8 mouse cellular contexts compared by ENCODE assay signal in the genomic region with DNA sequence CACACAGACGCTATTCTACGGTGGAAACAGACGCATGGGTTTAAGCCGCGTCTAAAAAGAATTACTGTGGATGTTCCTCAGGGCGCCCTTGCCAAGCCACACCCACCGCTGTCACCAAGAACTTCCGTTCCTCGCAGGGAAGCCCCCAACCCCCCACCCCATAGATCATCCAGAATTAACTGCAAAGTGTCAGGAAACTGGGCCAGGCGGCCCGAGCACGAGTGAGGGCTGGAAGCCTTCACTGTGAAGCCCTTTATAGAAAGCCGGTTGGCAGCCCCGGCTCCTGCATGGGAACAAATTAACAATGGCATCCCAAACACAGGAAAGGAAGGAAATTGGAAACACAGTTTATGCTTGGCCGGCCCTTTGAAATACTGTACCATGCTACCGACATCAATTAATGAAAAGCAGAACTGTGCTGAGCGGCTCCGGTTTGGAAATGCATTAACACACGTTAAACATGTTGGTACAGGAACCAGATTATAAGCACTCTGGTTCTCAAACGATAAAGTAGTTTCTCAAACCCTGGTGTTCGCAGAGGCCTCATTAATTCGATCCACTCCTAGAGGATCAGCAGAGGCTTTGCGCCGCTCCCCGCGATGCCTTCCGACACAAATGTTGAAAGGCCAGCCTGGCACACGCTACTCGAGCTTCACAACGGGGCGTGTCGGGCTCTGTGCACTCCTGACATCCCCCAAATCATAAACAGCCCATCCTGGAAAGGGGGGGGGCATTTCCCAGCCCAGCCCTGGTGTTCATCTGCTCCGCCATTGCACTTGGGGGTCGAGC. TPM values are rescaled to one million over a fixed set of nuclear protein-coding genes. Genes with fewer than 3 reads are reported as not detected.
A peak's percentile ranks its signal among the peaks of the same experiment; 100 is the strongest.
DNase-seq lines count a peak whose midpoint lies in the region; ATAC-seq and TF ChIP-seq lines count a peak whose summit lies in the region.

No protein-coding gene starts in this region.

- 30% methylated on average over 34 of the region's 34 CpGs for WGBS in kidney, adult 2 months
- under 1% methylated on average over 34 of the region's 34 CpGs for WGBS in forebrain, embryonic 13.5 days
- 8% methylated on average over 34 of the region's 34 CpGs for WGBS in lung, embryonic 15.5 days
- WGBS in olfactory bulb, adult 2 months = 17% methylated on average over 34 of the region's 34 CpGs

- H3K4me3 ChIP-seq in kidney, adult 2 months (ENCODE audit: insufficient read depth, low read depth, low read length) = no peak overlapping the region
- peak overlapping the region; percentile 26 for H3K4me3 ChIP-seq in forebrain, embryonic 13.5 days
- peak overlapping the region; percentile 12; the same call in 1 of the 2 replicates for H3K4me3 ChIP-seq in lung, embryonic 15.5 days
- no peak overlapping the region for H3K4me3 ChIP-seq in olfactory bulb, adult 2 months (ENCODE audit: insufficient read depth, low read depth, low read length)

- H3K27me3 ChIP-seq in kidney, adult 2 months (replicated peaks; ENCODE audit: control insufficient read depth, insufficient read depth, low read length) = no peaks in the 10 kb centered on the region
- H3K27me3 ChIP-seq in forebrain, embryonic 13.5 days = peaks cover 50% of the 10 kb centered on the region
- peaks cover 24% of the 10 kb centered on the region for H3K27me3 ChIP-seq in lung, embryonic 15.5 days

- TF ChIP-seq POLR2A in kidney, adult 2 months (IDR thresholded peaks at IDR 0.05; ENCODE audit: low read depth, low read length) = no peak
- no peak for TF ChIP-seq POLR2A in olfactory bulb, adult 2 months (IDR thresholded peaks at IDR 0.05; ENCODE audit: insufficient read depth, low read depth, low read length)

- ATAC-seq in forebrain, embryonic 13.5 days = peak; percentile 69
- ATAC-seq in lung, embryonic 15.5 days (ENCODE audit: borderline replicate concordance, extremely low read depth, low FRiP score, low TSS enrichment) = peak; percentile 73; the same call in 1 of the 2 replicates

- H3K27ac ChIP-seq in kidney, adult 2 months (ENCODE audit: insufficient read depth, low read depth, low read length) = no peak overlapping the region
- peak overlapping the region; percentile 58 for H3K27ac ChIP-seq in forebrain, embryonic 13.5 days
- peak overlapping the region; percentile 16 for H3K27ac ChIP-seq in lung, embryonic 15.5 days
- H3K27ac ChIP-seq in olfactory bulb, adult 2 months (ENCODE audit: insufficient read depth, low read depth, low read length) = peak overlapping the region; percentile 46; the same call in 1 of the 2 replicates

- peaks cover 25% of the 10 kb centered on the region for H3K4me1 ChIP-seq in kidney, adult 2 months (ENCODE audit: control insufficient read depth, insufficient read depth, low read length)
- H3K4me1 ChIP-seq in forebrain, embryonic 13.5 days = peaks cover 60% of the 10 kb centered on the region
- H3K4me1 ChIP-seq in lung, embryonic 15.5 days = peaks cover 55% of the 10 kb centered on the region
- peaks cover 15% of the 10 kb centered on the region for H3K4me1 ChIP-seq in olfactory bulb, adult 2 months (ENCODE audit: control insufficient read depth, insufficient read depth, low read length)

- H3K36me3 ChIP-seq in kidney, adult 2 months (ENCODE audit: control insufficient read depth, insufficient read depth, low read length) = no peaks in the 10 kb centered on the region
- no peaks in the 10 kb centered on the region for H3K36me3 ChIP-seq in forebrain, embryonic 13.5 days (ENCODE audit: poor library complexity, severe bottlenecking)
- no peaks in the 10 kb centered on the region for H3K36me3 ChIP-seq in lung, embryonic 15.5 days

- peak overlapping the region; percentile 23; the same call in 1 of the 2 replicates for H3K9ac ChIP-seq in forebrain, embryonic 13.5 days
- H3K9ac ChIP-seq in lung, embryonic 15.5 days = no peak overlapping the region

- peak; percentile 64 for DNase-seq in kidney, adult 2 months
- no peak for DNase-seq in kidney, adult 9 months
- DNase-seq in induced T-regulatory cell, adult 2 months (ENCODE audit: low read depth) = peak; percentile 43
- DNase-seq in spleen, postnatal 14 days (ENCODE audit: low spot score in 2 of 2) = no peak
- no peak for DNase-seq in spleen, postnatal 4 days (ENCODE audit: low spot score in 2 of 2)

- no peaks in the 10 kb centered on the region for H3K9me3 ChIP-seq in forebrain, embryonic 13.5 days (replicated peaks)
- no peaks in the 10 kb centered on the region for H3K9me3 ChIP-seq in lung, embryonic 15.5 days

- TF ChIP-seq CTCF in kidney, adult 2 months (conservative IDR thresholded peaks at IDR 0.05; ENCODE audit: insufficient read depth, insufficient read length, low read depth, low read length) = no peak
- TF ChIP-seq CTCF in olfactory bulb, adult 2 months (IDR thresholded peaks at IDR 0.05; ENCODE audit: insufficient read depth, low read depth, low read length) = no peak

- peak overlapping the region; percentile 59 for H3K4me2 ChIP-seq in forebrain, embryonic 13.5 days
- peak overlapping the region; percentile 52 for H3K4me2 ChIP-seq in lung, embryonic 15.5 days

RNA-seq across cellular contexts. Expression of a gene that starts 6.3 kb away (rescaled TPM):
- polyA plus RNA-seq in kidney, adult 2 months (2012; rRNA removed) = 47.6 and 51.2 TPM in 2 replicates
- 6.9 and 7.2 TPM in 2 replicates for polyA plus RNA-seq in forebrain, embryonic 13.5 days (2015; fragmentation: Nextera tagmentation; extraction: Ambion mirVana)
- 6.7 and 7.8 TPM in 2 replicates for polyA plus RNA-seq in lung, embryonic 15.5 days (2015; fragmentation: Nextera tagmentation; extraction: Ambion mirVana)
- not detected in 2 replicates for polyA plus RNA-seq in olfactory bulb, adult 2 months (2012; ENCODE audit: insufficient read depth, insufficient read length, low replicate concordance, missing spikeins)

RNA-seq across cellular contexts. Expression of a gene that starts 43.7 kb away (rescaled TPM):
- 0.14 and 0.17 TPM in 2 replicates for polyA plus RNA-seq in kidney, adult 2 months (2012; rRNA removed)
- 0.13 and 0.45 TPM in 2 replicates for polyA plus RNA-seq in forebrain, embryonic 13.5 days (2015; fragmentation: Nextera tagmentation; extraction: Ambion mirVana)
- polyA plus RNA-seq in lung, embryonic 15.5 days (2015; fragmentation: Nextera tagmentation; extraction: Ambion mirVana) = 0.06 and 0.22 TPM in 2 replicates
- not detected in 2 replicates for polyA plus RNA-seq in olfactory bulb, adult 2 months (2012; ENCODE audit: insufficient read depth, insufficient read length, low replicate concordance, missing spikeins)

Comparison
In these comparisons a context has a peak if more than half of its experiments do, and no peak if none do; other contexts are left out.
1. DNase-seq: peak in kidney, adult 2 months (single experiment) and induced T-regulatory cell, adult 2 months (single experiment); none in kidney, adult 9 months (single experiment), spleen, postnatal 14 days (0 of 2) and spleen, postnatal 4 days (0 of 2).
2. H3K4me3 ChIP-seq: peak in forebrain, embryonic 13.5 days (single experiment) and lung, embryonic 15.5 days (single experiment); none in kidney, adult 2 months (single experiment) and olfactory bulb, adult 2 months (single experiment).